Mouse (Mus musculus) megakaryocyte, embryonic 14.5 days (primary cell): ENCODE measurements around the gene Msrb1.

Experiments
- FLI1 ChIP-seq: IDR thresholded peaks from 2 replicates; pipeline ENCODE4 v1.6.1; 2012; ENCODE audit warnings: low read length, inconsistent platforms, mixed read lengths
- GATA1 ChIP-seq: IDR thresholded peaks from 3 replicates; pipeline ENCODE4 v1.6.1; 2012; ENCODE audit warnings: mixed read lengths, low read length, inconsistent platforms, borderline replicate concordance

DNA sequence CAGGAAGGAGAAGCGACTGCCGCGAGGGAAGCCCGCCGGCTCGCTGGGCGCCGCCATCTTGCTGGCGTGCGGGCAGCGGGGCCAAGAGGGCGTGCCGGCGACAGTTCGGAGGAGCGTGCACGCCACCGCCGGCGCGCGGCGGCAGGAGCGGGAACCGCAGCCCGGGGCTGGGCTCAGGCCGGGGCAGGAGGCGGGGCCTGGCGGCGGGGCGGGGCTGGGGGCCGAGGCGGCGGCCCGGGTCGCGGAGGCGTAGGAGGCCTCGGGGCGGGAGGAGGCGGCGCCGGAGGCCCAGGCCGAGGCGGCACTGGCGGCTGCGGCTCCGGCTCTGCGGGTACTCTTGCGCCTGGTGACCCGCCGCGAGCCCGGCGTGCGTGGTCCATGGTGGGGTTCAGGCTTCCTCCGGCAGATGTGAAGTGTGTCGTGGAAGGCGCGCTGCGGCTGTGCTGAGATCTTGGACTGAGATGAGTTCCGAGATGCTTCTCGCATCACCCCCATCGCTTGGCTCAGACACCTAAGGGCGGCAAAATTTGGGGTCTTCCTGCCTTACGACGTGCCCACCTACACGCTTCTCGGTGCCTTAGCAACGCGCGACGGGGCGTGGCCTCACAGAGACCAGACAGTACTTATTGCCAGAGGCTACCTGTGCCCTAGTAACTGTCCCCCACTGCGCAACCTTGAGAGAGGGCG is 40.3 kb upstream of the Msrb1 start, which contains the start of the genes Gfer and Noxo1:
- TF ChIP-seq FLI1 (no peak), GATA1 (no peak)
